Mouse (Mus musculus): ENCODE results near the gene Nt5m.

DNA sequence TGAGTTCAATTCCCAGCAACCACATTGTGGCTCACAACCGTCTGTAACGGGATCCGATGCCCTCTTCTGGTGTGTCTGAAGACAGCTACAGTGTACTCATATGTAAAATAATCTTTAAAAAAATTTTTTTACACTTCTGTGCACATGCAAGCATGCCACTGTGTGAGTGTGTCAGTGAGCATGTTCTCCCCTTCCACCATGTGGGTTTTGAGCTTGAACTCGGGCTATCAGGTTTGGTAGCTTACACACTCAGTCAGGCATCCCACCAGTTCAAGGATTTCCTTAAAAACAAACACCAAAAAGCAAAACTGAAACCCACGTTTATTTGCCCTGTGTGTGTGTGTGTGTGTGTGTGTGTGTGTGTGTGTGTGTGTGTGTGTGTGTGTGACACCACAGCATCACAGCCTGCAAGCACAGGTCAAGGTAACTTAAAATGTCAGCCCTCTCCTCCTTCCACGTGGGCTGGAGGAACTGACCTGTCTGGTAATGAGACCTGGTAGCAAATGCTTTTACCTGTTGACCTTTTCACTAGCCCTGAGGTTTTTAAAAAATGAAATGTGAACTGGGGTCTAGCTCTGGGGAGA is 23.7 kb upstream of the Nt5m start:
- TF ChIP-seq CTCF (IDR thresholded peaks at IDR 0.05; ENCODE audit: extremely low read depth, insufficient read depth, low read length) (no peak), POLR2A (IDR thresholded peaks at IDR 0.05; ENCODE audit: extremely low read depth, insufficient read depth, low read length) (no peak)

Measured in cortical plate, adult 2 months (tissue).